Mouse (Mus musculus) layer of hippocampus, adult 9-10 months (tissue): ENCODE measurements around the gene Vmn2r80.
"Not testable (repeated sequence)": the region's sequence is repeated elsewhere in the genome, so short reads cannot be mapped to it uniquely, and the experiment has no call there.

Experiments
- DNase-seq: peaks from one replicate; pipeline ENCODE4 v3.0.0; 2022; ENCODE audit warnings: low spot score

The Vmn2r80 gene

GRCm38 (mm10) chr10:79148469-79148868, at the start of gene Vmn2r80:
Gene Vmn2r80, plus strand, starts transcription at chr10:79148769.
- DNase-seq = not testable (repeated sequence)

- DNase-seq = no peak
Measured at GRCm38 (mm10) chr10:79106325-79107282, 42.0 kb upstream of the Vmn2r80 start.

- no peak for DNase-seq
Measured at GRCm38 (mm10) chr10:79107531-79107930, 41.0 kb upstream of the Vmn2r80 start.

- DNase-seq = no peak
Measured at GRCm38 (mm10) chr10:79109156-79109555, 39.4 kb upstream of the Vmn2r80 start.

GRCm38 (mm10) chr10:79110482-79110881, 38.1 kb upstream of the Vmn2r80 start:
- DNase-seq = no peak

GRCm38 (mm10) chr10:79115085-79115484, 33.5 kb upstream of the Vmn2r80 start:
- DNase-seq = no peak

GRCm38 (mm10) chr10:79116125-79116849, 32.3 kb upstream of the Vmn2r80 start:
- DNase-seq = peak; percentile 47

GRCm38 (mm10) chr10:79151602-79152001, 3.0 kb downstream of the Vmn2r80 start:
- no peak for DNase-seq

- DNase-seq = not testable (repeated sequence)
Measured at GRCm38 (mm10) chr10:79199973-79200372, 51.4 kb downstream of the Vmn2r80 start.

- no peak for DNase-seq
Measured at GRCm38 (mm10) chr10:79220432-79220831, 71.9 kb downstream of the Vmn2r80 start.

- DNase-seq = no peak
Measured at GRCm38 (mm10) chr10:79221606-79222005, 73.0 kb downstream of the Vmn2r80 start.

GRCm38 (mm10) chr10:79222214-79222613, 73.6 kb downstream of the Vmn2r80 start:
- DNase-seq = no peak
